Mouse (Mus musculus) heart, postnatal 0 days (tissue): Measurements from ENCODE around the gene Ptprn2.

ENCODE experiments used
- CTCF ChIP-seq: IDR thresholded peaks from 2 replicates; pipeline ENCODE4 v1.5.1; 2016; ENCODE audit warnings: antibody characterized with exemption, control low read depth, low read depth
- EP300 ChIP-seq: IDR thresholded peaks from 2 replicates; pipeline ENCODE4 v1.6.1; 2016; ENCODE audit warnings: antibody characterized with exemption, low read depth

DNA sequence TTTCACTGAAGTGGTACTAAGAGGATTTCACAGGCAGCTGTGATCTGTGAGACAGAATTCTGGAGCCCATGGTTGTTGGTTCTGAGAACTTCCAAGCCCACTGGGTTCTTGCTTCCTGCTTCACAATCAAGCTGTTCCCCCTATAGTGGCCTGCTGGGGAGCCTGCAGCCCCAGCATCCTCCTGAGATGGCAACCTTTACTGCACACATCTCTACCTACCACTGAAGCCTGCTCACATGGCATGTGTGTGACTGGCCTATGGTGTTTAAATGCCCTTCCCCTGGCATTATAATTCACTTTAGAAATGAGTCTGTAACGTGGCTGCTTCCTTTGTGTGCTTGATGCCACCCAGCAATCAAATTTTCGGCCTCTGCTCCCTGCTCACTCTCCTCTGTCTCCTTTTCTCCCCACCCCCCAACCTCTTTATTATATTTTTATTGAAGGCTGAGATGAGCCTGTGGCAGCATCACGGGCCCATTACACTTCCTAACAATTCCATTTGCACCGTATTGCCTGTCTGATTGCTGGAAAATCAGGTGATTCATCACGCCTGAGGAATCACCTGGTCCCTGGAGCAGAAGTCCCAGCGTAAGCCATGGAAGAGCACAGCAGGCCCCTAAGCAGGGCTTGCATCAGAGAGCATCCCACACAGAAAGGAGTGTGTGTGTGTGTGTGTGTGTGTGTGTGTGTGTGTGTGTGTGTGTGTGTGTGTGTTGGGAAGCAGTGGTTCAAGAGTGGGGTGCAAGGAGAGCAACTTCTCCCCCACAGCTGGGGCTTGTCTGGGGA lies 402.2 kb downstream of the Ptprn2 start:
- TF ChIP-seq CTCF, result no peak
- no peak for TF ChIP-seq EP300
